Mouse (Mus musculus) cerebellum, adult 9-11 months (tissue): Measurements from ENCODE around the gene Srgap1.
A peak's percentile ranks its signal among the peaks of the same experiment; 100 is the strongest.

ENCODE experiments used
- DNase-seq: peaks from one replicate; pipeline ENCODE4 v3.0.0; 2022

Gene Srgap1

GRCm38 (mm10) chr10:121961121-121961893 is 85.8 kb downstream of the Srgap1 start:
- DNase-seq, result no peak

DNA sequence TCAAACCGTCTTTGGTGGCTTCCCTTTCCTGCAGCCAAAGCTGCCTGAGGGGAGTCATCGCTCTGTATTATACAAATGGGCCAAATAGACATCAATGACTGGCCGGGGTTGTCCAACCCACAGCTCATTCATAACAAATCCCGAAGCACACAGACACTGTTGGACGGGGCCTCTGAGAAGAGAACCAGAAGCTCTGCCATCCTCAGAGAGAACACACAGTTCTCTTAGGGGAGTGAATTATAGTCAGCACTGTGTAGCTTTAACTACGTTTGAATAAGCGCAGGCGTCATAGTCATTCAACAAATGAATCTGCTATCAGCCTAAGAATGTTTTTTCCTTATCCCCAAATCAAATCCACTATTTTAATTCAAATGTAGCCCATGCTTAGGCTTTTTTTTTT is 88.4 kb downstream of the Srgap1 start:
- DNase-seq, result no peak

- no peak for DNase-seq
Observed at GRCm38 (mm10) chr10:121956505-121956904, 90.6 kb downstream of the Srgap1 start.

GRCm38 (mm10) chr10:121955730-121956129 is 91.4 kb downstream of the Srgap1 start:
- no peak for DNase-seq

DNA sequence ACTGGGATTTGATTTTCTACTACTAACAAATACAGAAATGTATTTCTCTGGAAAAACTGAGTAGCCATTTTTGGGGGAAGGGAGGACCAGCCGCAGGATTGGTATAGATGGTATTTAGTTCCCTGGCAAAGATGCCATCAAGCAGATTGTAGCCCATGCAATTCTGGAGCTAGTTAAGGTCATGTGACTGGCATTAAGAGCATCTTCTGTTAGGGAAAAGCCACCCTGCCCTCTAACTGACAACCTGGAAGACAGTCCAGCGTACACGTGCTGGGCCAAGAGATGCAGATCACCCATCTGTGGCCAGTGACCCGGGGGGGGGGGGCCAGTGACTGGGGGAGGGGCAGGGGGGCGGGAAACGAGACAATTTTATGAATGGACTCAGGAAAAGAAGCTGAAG is 92.2 kb downstream of the Srgap1 start:
- no peak for DNase-seq

GRCm38 (mm10) chr10:121953041-121953440 is 94.1 kb downstream of the Srgap1 start:
- DNase-seq, result no peak

GRCm38 (mm10) chr10:121946173-121946572 is 100.9 kb downstream of the Srgap1 start:
- DNase-seq, result peak; percentile 35

- no peak for DNase-seq
Observed at GRCm38 (mm10) chr10:121931909-121932308, 115.2 kb downstream of the Srgap1 start.

GRCm38 (mm10) chr10:121926094-121926493 is 121.0 kb downstream of the Srgap1 start:
- DNase-seq, result no peak

DNA sequence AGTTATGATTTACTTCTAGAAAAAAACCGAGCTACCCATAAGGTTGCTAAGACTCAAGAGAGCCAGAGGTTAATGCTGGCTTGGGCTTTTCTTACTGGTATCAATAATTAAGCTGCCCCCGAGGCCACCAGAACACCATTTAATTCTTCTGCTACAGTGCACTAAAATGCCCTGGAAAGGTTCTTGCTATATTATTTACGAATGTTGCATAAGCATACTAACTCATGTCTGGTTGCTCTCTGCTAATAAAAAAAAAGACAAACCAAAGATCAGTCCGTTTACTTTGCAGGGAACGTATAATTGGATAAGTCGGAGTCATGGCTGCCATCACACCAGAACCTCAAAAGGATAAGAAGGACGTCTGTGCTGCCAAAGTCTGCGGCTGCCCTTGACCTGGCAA is 128.1 kb downstream of the Srgap1 start:
- no peak for DNase-seq

DNA sequence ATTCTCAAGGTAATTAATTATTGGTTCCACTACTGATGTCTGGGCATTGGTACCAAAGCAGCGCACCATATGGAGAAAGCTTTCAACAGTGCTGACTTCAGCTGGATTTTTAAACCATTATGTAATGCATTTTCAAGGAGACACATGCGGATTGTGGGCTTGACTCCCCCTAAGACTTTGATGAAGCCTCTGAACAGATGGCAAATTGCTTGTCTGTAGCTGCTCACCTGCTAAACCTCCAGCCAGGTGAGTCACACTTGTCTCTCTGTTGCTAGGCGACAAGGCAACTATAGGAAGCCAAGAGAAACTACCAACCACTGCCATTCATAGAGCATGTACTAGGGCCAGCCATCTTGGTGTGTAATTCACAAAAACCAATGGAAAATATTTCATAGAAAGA is 128.5 kb downstream of the Srgap1 start:
- no peak for DNase-seq

DNA sequence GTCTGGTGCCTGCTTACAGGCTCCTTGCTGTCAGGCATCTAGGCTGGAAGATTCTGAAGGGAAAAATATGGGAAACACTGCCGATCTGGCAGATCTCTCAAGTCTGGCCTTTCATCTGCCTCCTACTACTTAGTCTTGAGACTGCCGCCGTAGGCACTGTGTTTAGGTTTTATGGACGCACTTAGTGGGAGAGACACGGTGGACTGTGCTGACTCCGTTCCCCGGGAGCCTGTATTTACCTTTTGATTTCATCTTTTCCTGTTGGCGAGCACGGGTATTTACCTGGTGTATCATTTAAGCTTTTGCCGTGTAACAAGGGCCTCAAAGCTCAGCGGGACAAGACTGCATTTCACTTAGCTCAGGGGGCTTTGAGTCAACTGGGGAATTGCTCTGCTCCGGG is 131.6 kb downstream of the Srgap1 start:
- no peak for DNase-seq

DNA sequence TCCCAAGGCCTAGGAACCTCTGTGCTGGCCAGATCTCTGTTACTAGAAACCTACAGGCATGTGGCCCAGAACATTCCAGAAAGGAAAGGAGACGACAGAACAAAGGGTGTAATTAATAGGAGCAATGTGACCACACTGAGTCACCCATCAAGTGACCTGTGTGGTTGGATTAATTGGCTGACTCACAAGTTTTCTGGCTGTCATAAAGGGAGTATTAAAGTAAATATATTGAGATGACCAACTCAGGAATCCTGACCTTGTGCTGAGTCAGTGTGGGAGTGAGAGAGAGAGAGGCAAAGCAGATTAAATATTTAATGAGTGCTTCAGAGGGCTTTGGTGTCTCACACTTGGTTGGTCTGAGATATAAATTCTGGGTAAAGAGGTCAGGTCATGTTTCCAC is 143.0 kb downstream of the Srgap1 start:
- DNase-seq, result no peak

- no peak for DNase-seq
Observed at GRCm38 (mm10) chr10:121902651-121903050, 144.5 kb downstream of the Srgap1 start.

GRCm38 (mm10) chr10:121900772-121901171 is 146.3 kb downstream of the Srgap1 start:
- no peak for DNase-seq

DNA sequence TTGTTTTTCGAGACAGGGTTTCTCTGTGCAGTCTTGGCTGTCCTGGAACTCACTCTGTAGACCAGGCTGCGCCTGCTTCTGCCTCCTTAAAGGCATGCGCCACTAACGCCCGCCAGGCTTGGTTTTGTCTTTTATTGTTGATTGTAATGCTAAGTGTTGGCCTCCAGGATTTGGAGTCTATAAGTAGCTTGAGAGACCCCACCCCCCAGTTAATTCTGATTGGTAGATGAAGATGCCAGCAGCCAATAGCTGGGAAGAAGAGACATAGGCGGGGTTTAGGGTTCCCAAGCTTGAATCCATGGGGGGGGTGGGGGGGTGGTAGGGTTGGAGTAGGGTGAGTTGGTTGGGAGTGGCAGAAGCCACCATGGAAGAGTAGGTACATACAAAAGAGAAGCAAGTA is 147.4 kb downstream of the Srgap1 start:
- DNase-seq, result no peak

DNA sequence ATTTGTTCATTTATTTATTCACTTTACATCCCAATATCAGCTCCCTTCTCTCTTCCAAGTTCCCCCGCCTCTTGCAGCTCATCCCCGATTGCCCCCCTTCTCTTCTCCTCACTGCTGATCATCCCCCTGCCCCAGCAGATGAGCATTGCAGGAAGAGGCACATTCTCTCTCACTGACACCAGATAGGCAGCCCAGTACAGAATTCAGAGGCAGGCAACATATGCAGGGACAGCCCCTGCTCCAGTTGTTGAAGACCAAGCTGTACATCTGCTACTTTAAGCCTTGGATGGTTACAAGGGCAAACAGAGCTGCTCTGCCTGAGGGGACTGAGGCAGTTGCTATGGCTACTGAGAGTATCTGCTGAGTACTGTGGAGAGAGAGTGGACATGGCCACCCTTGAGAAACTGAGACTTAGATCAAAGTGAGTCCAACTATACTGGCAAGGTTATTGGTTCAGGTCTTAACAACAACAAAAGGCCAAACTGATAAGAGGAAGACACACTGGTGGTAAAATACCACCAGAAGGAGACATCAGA is 149.2 kb downstream of the Srgap1 start:
- DNase-seq, result no peak

GRCm38 (mm10) chr10:121891390-121892067 is 155.6 kb downstream of the Srgap1 start:
- no peak for DNase-seq

- no peak for DNase-seq
Observed at GRCm38 (mm10) chr10:121890061-121890460, 157.1 kb downstream of the Srgap1 start.

DNA sequence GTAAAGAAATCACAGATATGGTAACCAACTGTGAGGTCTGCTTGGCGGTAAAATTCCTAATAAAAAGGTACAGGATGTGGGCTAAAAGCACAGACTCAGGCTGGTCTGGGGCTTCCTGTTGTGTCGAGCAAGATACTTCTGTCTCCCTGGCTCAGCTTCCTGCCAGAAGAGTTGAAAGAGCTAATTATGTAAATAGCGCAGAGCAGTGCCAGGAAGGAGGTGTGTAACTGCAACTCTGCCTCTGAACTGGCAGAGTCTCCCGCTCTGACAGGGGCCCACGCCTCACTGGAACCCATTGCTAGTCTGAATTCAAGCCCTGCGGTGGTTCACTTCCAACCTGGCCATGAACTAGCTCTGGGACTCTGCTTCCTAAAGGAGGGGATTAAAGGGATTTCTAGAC is 160.3 kb downstream of the Srgap1 start:
- DNase-seq, result no peak

- DNase-seq, result no peak
Observed at GRCm38 (mm10) chr10:121885512-121886218, 161.4 kb downstream of the Srgap1 start.

DNA sequence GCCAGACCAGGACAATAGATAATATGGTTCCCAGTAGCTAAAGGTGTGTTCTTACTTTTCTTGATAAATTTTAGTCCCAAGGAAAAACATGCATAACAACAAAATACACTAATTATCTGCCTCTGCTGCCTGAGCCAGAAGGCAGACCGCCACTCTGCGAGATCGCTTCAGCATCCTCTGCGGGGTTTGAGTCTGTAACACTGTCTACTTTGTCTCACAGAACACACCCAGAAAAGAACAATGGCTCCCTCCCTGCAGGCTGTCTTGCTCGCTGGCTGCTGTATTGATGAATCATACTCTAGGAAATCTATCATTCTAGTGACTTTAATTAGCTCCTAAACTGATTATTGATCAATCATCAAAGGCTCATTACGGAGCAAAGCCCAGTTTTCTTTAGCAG is 164.7 kb downstream of the Srgap1 start:
- DNase-seq, result no peak

GRCm38 (mm10) chr10:121878855-121879254 is 168.3 kb downstream of the Srgap1 start:
- no peak for DNase-seq

DNA sequence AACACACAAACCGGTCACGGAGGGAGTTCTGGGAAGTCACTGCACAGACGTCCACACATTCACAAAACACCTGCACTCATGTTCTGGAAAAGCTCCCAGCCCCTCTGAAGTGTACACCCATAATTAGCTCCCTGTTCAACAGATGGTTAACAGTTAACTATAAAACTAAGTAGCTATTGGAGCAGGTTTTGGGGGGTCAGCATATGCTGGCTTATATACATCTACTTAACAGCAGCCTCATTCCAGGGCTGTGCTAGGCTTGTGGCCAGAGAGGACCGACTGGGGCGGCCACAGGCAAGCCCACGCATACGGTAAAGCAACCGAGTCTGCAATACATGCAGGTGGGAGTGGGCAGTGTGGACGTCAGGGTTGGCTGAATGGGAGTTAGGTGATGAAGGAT is 169.2 kb downstream of the Srgap1 start:
- no peak for DNase-seq
